17 mouse cellular contexts compared by ENCODE assay signal in the genomic region with DNA sequence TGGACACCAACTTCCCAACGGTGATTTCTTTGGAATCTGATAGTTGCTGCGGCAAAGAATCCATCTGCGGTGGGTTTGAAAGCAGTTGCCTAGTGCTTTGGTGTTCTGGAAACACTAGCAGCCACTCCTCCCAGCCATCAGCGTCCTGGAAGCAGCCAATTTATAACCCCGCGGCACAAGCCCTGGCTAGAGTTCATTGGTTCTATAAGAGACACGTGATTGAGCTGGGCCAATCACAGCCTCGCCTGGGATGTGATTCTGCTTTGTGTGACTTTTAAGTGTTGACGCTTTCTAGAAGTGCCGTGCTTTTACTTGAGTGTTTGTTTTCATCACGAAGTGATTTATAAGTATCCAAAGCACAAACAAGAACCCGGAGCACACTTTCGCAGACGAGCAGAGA.
A peak's percentile ranks its signal among the peaks of the same experiment; 100 is the strongest.
DNase-seq lines count a peak whose midpoint lies in the region; ATAC-seq lines count a peak whose summit lies in the region.
"Had no signal": no experiment of that assay in that cellular context is flagged by ENCODE, and none has a peak within 500 bp of the region (broad histone marks: within the 10 kb centered on the region; RNA-seq: fewer than 3 reads in every experiment).

No protein-coding gene starts in this region.

- DNase-seq in heart, adult 9 months (ENCODE audit: low spot score in 2 of 2) = no peak
- peak; percentile 28 for DNase-seq in kidney, postnatal 14 days
- DNase-seq in kidney, adult 11 months = no peak
- DNase-seq in lung, adult 18-20 months = peak; percentile 8 to 10
- peak; percentile 51 to 61 for DNase-seq in lung, postnatal 4 days
- DNase-seq in cerebellum, postnatal 4 days (ENCODE audit: low spot score in 2 of 2) = no peak
- no peak for DNase-seq in cerebellum, postnatal 36 days
- DNase-seq: adrenal gland, postnatal 36 days; B cell, adult 2 months; cerebellum, postnatal 25 days; gastrocnemius, adult 2 months; thymus, postnatal 14 days had no signal

- H3K4me3 ChIP-seq in heart, embryonic 14.5 days (ENCODE audit: control insufficient read depth in 1 of 2, insufficient read depth in 1 of 2, low read depth in 1 of 2, low read length in 2 of 2) = no peak overlapping the region
- H3K4me3 ChIP-seq: gastrocnemius, adult 2 months; midbrain, embryonic 13.5 days had no signal

- ATAC-seq in heart, embryonic 14.5 days (ENCODE audit: insufficient number of reproducible peaks, insufficient read depth, low FRiP score, low read depth) = no peak
- ATAC-seq: forebrain, embryonic 14.5 days; hindbrain, postnatal 0 days; midbrain, embryonic 13.5 days had no signal

- no peaks in the 10 kb centered on the region for H3K36me3 ChIP-seq in heart, embryonic 14.5 days (ENCODE audit: control insufficient read depth, insufficient read depth, low read length)
- H3K36me3 ChIP-seq: midbrain, embryonic 13.5 days had no signal

- 0 out of 4 replicates have a peak, but pooled peaks cover 3% of the 10 kb centered on the region in 2 experiments for H3K4me1 ChIP-seq in heart, embryonic 14.5 days (ENCODE audit: control insufficient read depth in 2 of 2, insufficient read depth in 2 of 2, low read length in 2 of 2)

- no peaks in the 10 kb centered on the region for H3K9me3 ChIP-seq in heart, embryonic 14.5 days (ENCODE audit: control insufficient read depth, low read length)
- H3K9me3 ChIP-seq: midbrain, embryonic 13.5 days had no signal

- H3K27me3 ChIP-seq in heart, embryonic 14.5 days (ENCODE audit: control insufficient read depth, insufficient read depth, low read length) = no peaks in the 10 kb centered on the region
- H3K27me3 ChIP-seq: midbrain, embryonic 13.5 days had no signal

- WGBS in heart, embryonic 14.5 days = 37% methylated on average over 14 of the region's 14 CpGs

- no peak overlapping the region for H3K9ac ChIP-seq in heart, embryonic 14.5 days (ENCODE audit: low read length)
- H3K9ac ChIP-seq: midbrain, embryonic 13.5 days had no signal

- no peak overlapping the region for H3K27ac ChIP-seq in heart, embryonic 14.5 days (replicated peaks in 1 of 2; ENCODE audit: control insufficient read depth in 1 of 2, insufficient read depth in 1 of 2, low read depth in 2 of 2, low read length in 2 of 2)
- H3K27ac ChIP-seq: gastrocnemius, adult 2 months; hindbrain, postnatal 0 days; midbrain, embryonic 13.5 days had no signal

- H3K4me2 ChIP-seq in heart, embryonic 14.5 days (ENCODE audit: low read length) = peak overlapping the region; percentile 26; the same call in 1 of the 2 replicates
- H3K4me2 ChIP-seq: heart, embryonic 11.5 days; midbrain, embryonic 13.5 days had no signal

Comparison
In these comparisons a context has a peak if more than half of its experiments do, and no peak if none do; other contexts are left out.
1. DNase-seq: peak in kidney, postnatal 14 days (single experiment), lung, adult 18-20 months (2 of 2) and lung, postnatal 4 days (2 of 2); none in heart, adult 9 months (0 of 2), kidney, adult 11 months (single experiment), cerebellum, postnatal 4 days (0 of 2) and cerebellum, postnatal 36 days (0 of 2).